Mouse (Mus musculus) gastrocnemius, postnatal 25 days (tissue): Measurements from ENCODE around the gene Fas. TPM values are rescaled to one million over a fixed set of nuclear protein-coding genes. Genes with fewer than 3 reads are reported as not detected.

Source experiments
- DNase-seq: peaks from one replicate; pipeline ENCODE4 v3.0.0; 2022
- total RNA-seq, 2 experiments: library from RNA; stranded (reverse); gene quantifications; 1 replicate in 1 of 2; 2 replicates in 1 of 2; pipeline ENCODE4 v1.2.3; 2021

Fas gene
- total RNA-seq, 2 experiments from 2014 or later, result 3.7 to 5.5 TPM

DNA sequence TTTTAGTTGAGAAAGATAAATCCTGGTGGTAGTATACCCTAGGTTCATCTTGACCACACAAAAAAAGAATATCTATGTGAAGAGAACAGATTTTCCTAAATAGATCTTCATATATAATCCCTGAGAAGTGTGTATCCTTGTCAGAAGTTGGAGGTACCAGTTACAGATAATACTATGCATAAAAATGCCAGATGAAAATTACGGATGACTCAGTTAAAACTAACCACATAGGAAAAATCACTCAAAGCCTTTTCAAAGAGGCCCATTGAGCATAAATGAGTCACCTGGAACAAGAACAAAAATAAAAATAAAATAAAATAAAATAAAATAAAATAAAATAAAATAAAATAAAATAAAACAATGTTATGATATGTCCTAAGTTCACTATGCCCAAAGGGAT is 72.2 kb downstream of the Fas start:
- DNase-seq, result no peak

DNA sequence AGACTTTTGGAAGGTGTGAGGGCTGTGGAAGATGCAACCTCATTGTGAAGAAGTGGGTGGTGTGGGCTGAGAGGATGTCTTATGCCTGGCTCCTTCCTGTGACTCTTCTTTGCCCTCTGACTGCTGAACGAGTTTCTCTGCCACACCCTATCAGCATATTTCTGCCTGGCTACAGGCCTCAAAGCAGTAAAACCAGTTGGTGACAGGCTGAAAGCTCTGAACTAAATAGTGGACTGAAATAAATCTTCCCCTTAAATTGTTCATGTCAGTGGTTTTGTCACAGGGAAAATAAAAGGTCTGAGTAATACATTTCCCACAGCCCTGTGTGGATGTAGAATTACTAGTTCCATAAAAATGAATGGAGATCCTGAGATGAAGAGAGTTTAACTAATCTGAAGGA is 79.1 kb downstream of the Fas start:
- no peak for DNase-seq

DNA sequence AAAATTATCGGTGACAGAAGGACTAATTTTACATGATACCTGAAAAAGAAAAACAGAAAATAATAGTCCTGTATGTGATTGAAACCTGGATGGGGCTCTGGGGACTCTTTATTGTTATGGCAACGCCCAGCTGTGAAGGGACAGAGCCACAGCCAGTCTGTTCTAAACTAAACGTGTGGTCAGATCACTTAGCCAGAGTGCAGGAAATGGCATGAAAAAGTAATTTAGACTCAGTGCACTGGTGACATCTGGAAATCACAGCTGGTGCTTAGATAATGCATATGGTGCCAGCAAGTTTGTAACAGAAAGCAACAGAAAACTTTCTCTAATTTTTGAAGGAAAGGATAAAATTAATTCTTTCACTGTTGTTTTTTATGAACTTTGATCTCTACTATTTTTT is 79.9 kb downstream of the Fas start:
- DNase-seq, result no peak

Other genes with a start within 250 kb of the Fas start
- not detected for gene Lipn, start 223.3 kb upstream of the Fas start, total RNA-seq
- gene Lipm, start 189.7 kb upstream of the Fas start, total RNA-seq, result not detected
- not detected for gene Ankrd22, start 124.6 kb upstream of the Fas start, total RNA-seq
- gene Stambpl1, start 98.4 kb upstream of the Fas start, total RNA-seq, result 1 to 10 TPM in 1 of 2 experiments, under 1 TPM in 1; 0.61 to 1.2 TPM
- gene Acta2, start 35.1 kb upstream of the Fas start, total RNA-seq, result 100 to 1,000 TPM in 1 of 2 experiments, 10 to 100 TPM in 1; 66.9 to 129 TPM
- not detected for gene Ch25h, start 184.5 kb downstream of the Fas start, total RNA-seq
- gene Lipa, start 236.8 kb downstream of the Fas start, total RNA-seq, result 1 to 10 TPM; 6.5 to 9.7 TPM